Mouse (Mus musculus) cerebral cortex, adult 2 months (tissue): Measurements from ENCODE around the gene Nrl.

Source experiments
- WGBS: fragments of 180-500 bp; shearing (Covaris S2); methylation state at CpG from one replicate; pipeline ENCODE4 v1.1.7; 2018; 5-methylcytosine and 5-hydroxymethylcytosine counted together

Gene Nrl

GRCm38 (mm10) chr14:55479629-55480028 is 45.2 kb downstream of the Nrl start:
- 92% methylated on average over 10 of the region's 10 CpGs for WGBS

DNA sequence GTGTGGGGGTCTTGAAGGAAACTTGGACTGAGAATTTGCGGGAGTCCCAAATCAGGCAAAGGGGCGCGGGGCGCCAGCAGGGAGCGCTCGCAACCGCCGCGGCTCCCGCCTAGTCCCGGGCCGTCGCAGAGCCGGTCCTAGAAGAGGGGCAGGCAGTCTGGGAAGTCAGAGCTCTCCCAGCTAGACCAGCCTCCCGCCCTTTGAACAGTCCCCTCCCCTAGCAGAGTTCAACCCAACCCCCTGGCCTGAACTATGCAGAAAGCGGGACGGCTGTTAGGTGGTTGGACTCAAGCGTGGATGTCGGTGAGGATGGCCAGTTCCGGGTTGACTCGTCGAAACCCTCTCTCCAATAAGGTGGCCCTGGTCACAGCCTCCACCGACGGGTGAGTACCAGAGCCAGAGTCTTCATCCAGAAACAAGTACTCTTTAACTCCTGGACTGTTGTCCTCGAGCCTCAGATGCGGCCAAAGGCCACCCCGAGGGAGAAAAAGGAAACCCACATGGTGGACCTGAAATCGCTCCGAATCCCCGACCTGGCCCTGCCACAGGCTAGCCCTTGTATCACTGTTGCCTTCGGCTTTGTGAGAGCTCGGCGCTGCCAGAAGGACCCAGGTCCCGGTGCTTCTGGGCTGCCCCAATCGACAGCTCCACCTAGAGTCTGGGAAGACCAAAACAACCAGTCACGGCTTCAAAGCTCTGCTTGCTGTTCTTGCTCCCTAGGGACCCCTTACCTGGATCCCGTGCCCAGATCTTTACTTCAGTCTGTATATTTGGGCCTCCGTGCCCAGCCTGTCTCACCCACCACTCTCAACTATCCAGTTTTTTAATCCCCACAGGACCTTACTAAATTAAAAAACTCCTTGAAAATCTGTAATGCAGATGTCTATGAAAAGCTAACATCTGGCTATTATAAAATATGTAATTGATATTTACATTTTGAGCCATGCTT is 45.9 kb downstream of the Nrl start, which contains the start of gene Dhrs4:
Dhrs4 (plus strand) TSS at position 108 of the 949 bp plus-strand sequence.
- WGBS: 3% methylated on average over 38 of the region's 38 CpGs

GRCm38 (mm10) chr14:55477829-55478228 is 47.0 kb downstream of the Nrl start:
- WGBS: 96% methylated on average over 5 of the region's 5 CpGs

GRCm38 (mm10) chr14:55477421-55477820 is 47.4 kb downstream of the Nrl start:
- 100% methylated on average over 1 of the region's 1 CpGs for WGBS

DNA sequence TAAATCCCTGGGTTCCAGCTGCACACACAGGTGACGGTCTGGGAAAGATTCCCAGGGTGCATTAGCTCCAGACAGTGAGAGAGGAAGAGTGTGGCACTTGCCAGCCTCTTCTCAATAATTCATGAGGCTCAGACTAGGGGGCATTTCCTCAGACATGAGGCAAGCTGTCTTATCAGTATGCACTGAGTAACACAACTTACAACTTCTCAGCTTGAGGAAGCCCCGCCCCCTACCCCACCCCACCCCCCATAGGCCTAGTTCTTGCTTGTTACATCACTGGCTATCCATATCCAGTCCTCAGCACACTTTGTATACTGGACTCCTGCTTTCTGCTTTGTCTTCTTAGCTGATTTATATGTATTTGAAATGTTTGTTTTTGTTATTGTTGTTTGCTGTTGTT is 49.1 kb downstream of the Nrl start:
- WGBS: 68% methylated on average over 2 of the region's 2 CpGs

- whole genome bisulfite sequencing: 49% methylated on average over 10 of the region's 10 CpGs
Measured at GRCm38 (mm10) chr14:55470806-55471205, 54.0 kb downstream of the Nrl start.

DNA sequence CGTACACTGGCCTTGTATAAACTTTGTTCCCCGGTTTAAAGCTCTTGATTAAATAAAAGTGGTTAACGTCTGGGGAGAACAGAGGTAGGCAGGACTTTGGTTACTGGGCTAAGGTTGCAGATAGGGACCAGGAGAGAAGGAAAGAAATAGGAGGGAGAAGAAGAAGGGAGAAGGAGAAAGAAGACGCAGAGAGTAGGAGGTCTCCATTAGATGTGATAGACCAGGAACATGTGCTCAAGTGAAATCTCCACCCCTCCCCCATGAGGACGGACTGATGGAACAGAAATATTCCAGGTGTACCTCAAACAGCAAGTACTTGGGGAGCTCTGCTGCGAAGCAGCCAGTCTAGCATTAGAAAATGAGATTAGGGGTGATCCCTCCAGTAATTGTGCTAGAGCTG is 55.0 kb downstream of the Nrl start:
- 92% methylated on average over 6 of the region's 6 CpGs for WGBS

DNA sequence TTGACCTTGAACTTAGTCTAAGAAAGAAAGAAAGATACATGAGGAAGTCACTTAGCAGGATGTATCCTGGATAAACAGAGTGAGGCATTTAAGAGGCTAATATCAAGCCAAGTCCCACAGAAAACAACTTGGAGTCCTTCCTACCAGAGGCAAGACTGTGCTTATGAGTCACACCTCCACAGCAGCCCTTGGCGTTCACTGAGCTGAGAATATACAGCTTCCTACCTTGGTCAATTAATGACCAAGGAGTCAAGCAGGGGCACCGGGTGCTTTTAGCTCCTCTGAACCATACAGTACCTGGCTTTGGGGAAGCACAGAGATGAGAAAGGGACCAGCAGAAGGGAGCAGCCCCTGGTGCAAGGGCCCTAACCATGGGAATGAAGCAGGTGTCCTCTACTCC is 55.7 kb downstream of the Nrl start:
- 78% methylated on average over 2 of the region's 2 CpGs for WGBS
